Mouse (Mus musculus) megakaryocyte, embryonic 14.5 days (primary cell): ENCODE data around the gene Pfkfb3.

Source experiments
- FLI1 ChIP-seq: IDR thresholded peaks from 2 replicates; pipeline ENCODE4 v1.6.1; 2012; ENCODE audit warnings: low read length, inconsistent platforms, mixed read lengths
- GATA1 ChIP-seq: IDR thresholded peaks from 3 replicates; pipeline ENCODE4 v1.6.1; 2012; ENCODE audit warnings: mixed read lengths, low read length, inconsistent platforms, borderline replicate concordance

- TF ChIP-seq GATA1, result no peak
- no peak for TF ChIP-seq FLI1
Observed at GRCm38 (mm10) chr2:11602506-11603489, 48.9 kb upstream of the Pfkfb3 start.
